Mouse (Mus musculus): Measurements from ENCODE around the gene Sp4. TPM values are rescaled to one million over a fixed set of nuclear protein-coding genes. Genes with fewer than 3 reads are reported as not detected.
A peak's percentile ranks its signal among the peaks of the same experiment; 100 is the strongest.

Gene Sp4
- polyA plus RNA-seq (2015; fragmentation: Nextera tagmentation; extraction: Ambion mirVana) = 5.5 and 6.1 TPM in 2 replicates

DNA sequence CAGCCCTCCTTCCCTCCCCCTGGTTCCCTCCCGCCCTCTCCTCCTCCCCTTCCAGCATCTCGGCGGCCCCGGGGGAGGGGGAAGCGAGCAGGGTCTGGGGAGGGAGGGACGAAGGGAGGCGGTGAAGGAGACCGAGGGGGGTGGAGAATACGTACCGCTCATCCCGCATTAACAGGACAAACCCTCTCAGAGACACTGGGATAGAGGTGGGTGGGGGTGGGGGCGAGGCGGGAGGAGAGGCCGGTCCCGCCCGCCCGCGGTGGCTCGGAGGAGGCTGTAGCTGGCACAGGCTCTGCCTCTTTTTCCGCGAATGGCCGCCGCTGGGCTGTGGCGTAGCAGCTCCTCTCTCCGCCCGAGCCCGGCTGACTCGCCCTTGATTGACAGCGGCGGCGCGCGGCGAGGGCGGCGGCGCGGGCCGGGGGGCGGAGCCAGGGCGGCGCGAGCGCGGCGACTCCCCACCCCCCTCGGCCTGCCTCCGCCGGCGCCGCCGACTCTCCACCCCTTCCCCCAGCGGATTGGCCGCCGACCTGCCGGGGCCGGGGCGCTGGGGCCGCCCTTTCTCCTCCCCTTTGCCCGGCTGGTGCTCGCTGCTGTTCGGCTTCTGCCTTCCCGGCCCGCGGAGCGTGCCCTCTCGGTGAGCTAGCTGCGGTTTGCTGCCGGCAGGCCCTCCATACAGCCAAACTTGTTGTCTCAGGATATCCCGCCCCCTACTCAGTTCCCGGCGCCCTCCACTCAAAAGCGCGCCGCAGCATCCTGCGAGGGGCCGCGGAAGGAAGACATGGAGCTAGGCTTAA is at the start of gene Sp4:
Sp4 (minus strand) TSS at position 369 of the 794 bp plus-strand sequence.
- Histone ChIP-seq H3K9ac (peak within 1 kb of the TSS; percentile 74), H3K4me3 (replicated peaks) (peak within 1 kb of the TSS; percentile 89), H3K4me1 (no peaks in the 10 kb centered on the region), H3K9me3 (no peaks in the 10 kb centered on the region), H3K4me2 (peak within 1 kb of the TSS; percentile 68), H3K27ac (peak within 1 kb of the TSS; percentile 97), H3K27me3 (replicated peaks) (no peaks in the 10 kb centered on the region), H3K36me3 (no peaks in the 10 kb centered on the region)
- under 1% methylated on average over 59 of the region's 78 CpGs for WGBS
- ATAC-seq (ENCODE audit: insufficient read depth, low FRiP score, low read depth) = peak; percentile 88

DNA sequence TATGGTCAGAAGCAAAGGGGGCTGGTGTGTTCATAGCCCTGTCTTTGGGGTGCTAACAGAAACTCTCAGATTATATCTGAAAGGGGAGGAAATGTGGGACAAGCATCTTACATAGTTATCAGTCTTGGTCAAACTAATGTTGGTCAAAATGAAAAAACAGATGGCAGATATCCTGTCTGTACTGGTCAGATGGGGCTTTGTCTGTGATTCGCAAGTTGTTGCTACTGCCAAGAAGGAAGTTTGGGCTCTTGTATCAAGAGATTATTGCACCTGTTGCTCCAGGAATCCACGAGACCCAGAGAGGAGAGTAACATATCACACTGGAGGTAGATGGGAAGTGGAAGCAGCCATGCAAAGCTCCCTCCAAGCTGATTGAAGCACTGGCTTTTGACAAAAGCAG is 37.9 kb upstream of the Sp4 start:
- Histone ChIP-seq H3K27me3 (replicated peaks) (no peaks in the 10 kb centered on the region), H3K9me3 (no peaks in the 10 kb centered on the region), H3K36me3 (no peaks in the 10 kb centered on the region), H3K4me2 (no peak overlapping the region), H3K9ac (no peak overlapping the region), H3K4me1 (no peaks in the 10 kb centered on the region), H3K27ac (no peak overlapping the region), H3K4me3 (replicated peaks) (no peak overlapping the region)
- ATAC-seq (ENCODE audit: insufficient read depth, low FRiP score, low read depth) = no peak
- WGBS = 64% methylated on average over 2 of the region's 2 CpGs

DNA sequence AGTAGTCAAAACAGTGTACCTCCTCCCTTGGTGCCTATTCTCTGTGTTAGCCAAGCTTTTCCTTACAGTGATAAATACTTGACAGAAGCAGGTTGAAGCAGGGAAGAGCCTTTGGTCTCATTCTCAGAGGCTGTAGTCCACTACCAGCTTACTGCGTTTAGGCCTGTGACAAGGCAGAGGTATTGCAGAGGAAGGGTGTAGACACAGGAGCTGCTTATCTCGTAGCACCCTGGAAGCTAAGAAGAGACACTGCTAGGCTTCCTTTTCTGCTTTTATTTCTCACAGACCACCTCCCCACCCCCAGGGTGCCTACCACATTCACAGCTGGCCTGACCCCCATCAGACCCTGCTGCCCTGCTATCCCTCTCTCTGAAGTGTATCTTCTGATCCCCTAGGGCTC is 37.0 kb upstream of the Sp4 start:
- Histone ChIP-seq H3K9ac (no peak overlapping the region), H3K9me3 (no peaks in the 10 kb centered on the region), H3K27ac (no peak overlapping the region), H3K4me1 (no peaks in the 10 kb centered on the region), H3K4me3 (replicated peaks) (no peak overlapping the region), H3K27me3 (replicated peaks) (no peaks in the 10 kb centered on the region), H3K4me2 (no peak overlapping the region), H3K36me3 (no peaks in the 10 kb centered on the region)
- no peak for ATAC-seq (ENCODE audit: insufficient read depth, low FRiP score, low read depth)
- 70% methylated on average over 2 of the region's 2 CpGs for WGBS

DNA sequence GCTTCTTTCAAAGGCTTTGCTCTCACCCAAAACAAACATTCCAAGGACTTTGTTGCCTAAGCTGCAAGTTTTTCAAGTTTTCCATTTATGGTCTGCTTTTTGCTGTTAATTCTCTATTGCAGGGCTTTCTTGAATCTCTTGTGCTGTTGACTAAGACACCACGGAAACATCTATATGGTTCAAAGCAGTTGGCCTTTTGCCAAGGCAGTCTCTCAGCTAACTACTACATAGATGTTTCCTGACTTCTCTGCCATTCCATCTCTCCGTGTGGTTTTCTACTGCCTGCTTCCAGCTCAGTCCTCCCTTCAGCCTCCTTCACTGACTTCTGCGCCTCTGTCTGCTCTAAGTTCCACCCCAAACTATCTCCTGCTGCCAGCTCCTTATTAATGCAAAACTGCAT is 36.1 kb upstream of the Sp4 start:
- no peak overlapping the region for H3K27ac ChIP-seq
- H3K4me2 ChIP-seq = no peak overlapping the region
- no peak overlapping the region for H3K9ac ChIP-seq
- no peak for ATAC-seq (ENCODE audit: insufficient read depth, low FRiP score, low read depth)
- H3K4me1 ChIP-seq = no peaks in the 10 kb centered on the region
- H3K36me3 ChIP-seq = no peaks in the 10 kb centered on the region
- no peaks in the 10 kb centered on the region for H3K27me3 ChIP-seq (replicated peaks)
- 65% methylated on average over 3 of the region's 3 CpGs for WGBS
- no peak overlapping the region for H3K4me3 ChIP-seq (replicated peaks)
- no peaks in the 10 kb centered on the region for H3K9me3 ChIP-seq

DNA sequence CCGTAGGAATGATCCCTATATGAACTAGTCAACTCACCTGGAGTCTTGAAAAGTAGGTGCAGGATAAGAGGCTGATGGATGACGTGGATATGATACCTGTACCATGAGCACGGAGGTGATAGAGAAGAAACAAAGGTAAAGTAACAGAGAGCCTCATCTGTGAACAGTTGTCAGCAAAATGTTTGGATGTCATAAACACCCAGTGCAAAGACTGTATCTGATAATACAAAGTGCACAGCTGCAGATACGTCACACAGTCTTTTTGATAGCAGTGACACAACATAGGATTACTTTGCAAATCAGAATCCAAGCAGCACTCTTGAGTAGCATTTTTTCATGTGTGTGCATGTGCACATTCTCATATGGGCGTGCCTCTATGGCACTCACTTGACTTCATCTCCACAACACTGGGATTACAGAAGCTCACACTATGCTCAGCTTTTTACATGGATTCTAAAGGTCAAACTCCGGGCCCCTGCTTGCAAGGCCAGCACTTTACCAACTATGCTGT is 27.6 kb upstream of the Sp4 start:
- H3K27me3 ChIP-seq (replicated peaks) = no peaks in the 10 kb centered on the region
- no peak overlapping the region for H3K4me2 ChIP-seq
- no peaks in the 10 kb centered on the region for H3K9me3 ChIP-seq
- no peak for ATAC-seq (ENCODE audit: insufficient read depth, low FRiP score, low read depth)
- H3K9ac ChIP-seq = no peak overlapping the region
- H3K27ac ChIP-seq = no peak overlapping the region
- H3K36me3 ChIP-seq = no peaks in the 10 kb centered on the region
- WGBS = 85% methylated on average over 6 of the region's 6 CpGs
- H3K4me1 ChIP-seq = no peaks in the 10 kb centered on the region
- no peak overlapping the region for H3K4me3 ChIP-seq (replicated peaks)

DNA sequence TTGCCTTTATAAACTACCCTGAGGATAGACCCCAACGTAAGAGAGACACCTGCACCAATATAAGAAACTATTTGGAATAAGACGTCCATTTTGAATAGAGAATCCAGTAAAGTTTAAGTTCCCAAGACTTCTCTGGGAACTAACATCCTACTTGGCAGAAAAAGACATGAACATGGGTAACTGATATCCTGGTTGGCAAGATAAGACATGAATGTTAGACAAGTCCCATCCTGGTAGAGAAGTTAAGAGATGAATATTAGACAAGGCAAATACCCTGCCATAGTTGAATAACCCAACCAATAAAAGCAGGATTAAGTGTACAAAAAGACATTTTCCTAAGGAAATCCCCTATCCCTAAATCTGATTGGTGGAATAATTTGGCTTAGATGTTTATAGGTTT is 26.3 kb upstream of the Sp4 start:
- H3K9me3 ChIP-seq = no peaks in the 10 kb centered on the region
- H3K4me2 ChIP-seq = no peak overlapping the region
- H3K27ac ChIP-seq = no peak overlapping the region
- no peaks in the 10 kb centered on the region for H3K36me3 ChIP-seq
- H3K4me3 ChIP-seq (replicated peaks) = no peak overlapping the region
- 87% methylated on average over 2 of the region's 2 CpGs for WGBS
- H3K9ac ChIP-seq = no peak overlapping the region
- ATAC-seq (ENCODE audit: insufficient read depth, low FRiP score, low read depth) = no peak
- no peaks in the 10 kb centered on the region for H3K4me1 ChIP-seq
- H3K27me3 ChIP-seq (replicated peaks) = no peaks in the 10 kb centered on the region

DNA sequence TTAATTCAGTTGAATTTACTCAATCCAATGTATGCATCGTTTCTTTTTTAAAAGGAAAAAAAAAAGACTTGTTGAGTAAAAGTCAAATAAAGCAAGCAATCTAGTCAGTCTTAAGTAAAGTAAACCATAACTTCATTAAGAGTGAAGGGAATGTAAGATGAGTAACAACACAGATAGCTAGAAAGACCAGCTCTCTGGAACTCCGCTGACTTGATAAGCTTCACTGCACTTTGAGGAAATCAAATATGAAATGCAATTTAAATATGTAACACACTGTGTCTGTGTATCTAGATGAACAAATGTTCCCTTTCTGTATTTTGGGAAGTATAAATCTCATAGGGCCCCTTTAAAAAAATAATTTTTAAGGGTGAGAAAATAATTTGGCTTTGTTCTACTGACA is 24.9 kb upstream of the Sp4 start:
- H3K27ac ChIP-seq = no peak overlapping the region
- no peaks in the 10 kb centered on the region for H3K9me3 ChIP-seq
- H3K4me1 ChIP-seq = no peaks in the 10 kb centered on the region
- H3K9ac ChIP-seq = no peak overlapping the region
- H3K27me3 ChIP-seq (replicated peaks) = no peaks in the 10 kb centered on the region
- no peak overlapping the region for H3K4me3 ChIP-seq (replicated peaks)
- H3K4me2 ChIP-seq = no peak overlapping the region
- 88% methylated on average over 2 of the region's 2 CpGs for WGBS
- no peak for ATAC-seq (ENCODE audit: insufficient read depth, low FRiP score, low read depth)
- no peaks in the 10 kb centered on the region for H3K36me3 ChIP-seq

DNA sequence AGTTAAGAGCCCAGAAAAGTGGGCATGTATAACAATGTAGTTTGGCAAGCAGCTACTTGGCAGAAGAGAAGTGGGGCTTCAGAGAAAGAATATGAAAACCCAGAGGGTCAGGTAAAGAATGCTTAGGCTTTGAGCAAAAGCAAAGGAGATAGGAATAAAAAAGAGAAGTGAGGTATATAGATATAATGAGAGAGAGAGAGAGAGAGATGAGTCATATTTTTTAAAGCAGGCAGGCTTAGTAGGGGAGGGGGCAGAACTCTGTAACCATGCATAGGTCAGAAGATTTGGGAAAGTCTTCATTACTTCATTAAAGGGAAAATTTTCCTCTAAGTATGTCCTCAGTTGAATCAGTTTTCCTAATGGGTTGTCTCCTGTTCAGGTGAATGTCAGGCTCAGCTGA is 18.8 kb upstream of the Sp4 start:
- no peak overlapping the region for H3K27ac ChIP-seq
- no peak overlapping the region for H3K9ac ChIP-seq
- no peaks in the 10 kb centered on the region for H3K27me3 ChIP-seq (replicated peaks)
- H3K36me3 ChIP-seq = no peaks in the 10 kb centered on the region
- no peak overlapping the region for H3K4me3 ChIP-seq (replicated peaks)
- no peaks in the 10 kb centered on the region for H3K9me3 ChIP-seq
- ATAC-seq (ENCODE audit: insufficient read depth, low FRiP score, low read depth) = no peak
- H3K4me1 ChIP-seq = no peaks in the 10 kb centered on the region
- no peak overlapping the region for H3K4me2 ChIP-seq

DNA sequence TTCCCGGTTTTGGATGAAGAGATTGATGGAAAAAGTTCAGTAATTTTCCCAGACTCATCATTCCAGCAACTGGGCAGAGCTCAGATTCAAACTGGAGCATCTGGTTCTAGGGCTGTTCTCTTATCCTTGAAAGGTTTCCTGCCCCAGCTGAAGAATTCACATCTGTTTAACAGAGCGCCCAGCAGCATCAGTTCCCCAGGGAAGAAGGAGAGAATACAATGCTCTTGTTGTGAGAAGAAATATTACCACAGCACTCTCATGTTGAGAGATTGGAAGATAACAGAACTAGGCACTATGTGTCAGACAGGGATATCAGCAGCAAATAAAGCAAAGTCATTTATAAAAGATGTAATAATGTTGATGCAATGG is 13.2 kb upstream of the Sp4 start:
- no peaks in the 10 kb centered on the region for H3K9me3 ChIP-seq
- H3K9ac ChIP-seq = no peak overlapping the region
- no peak overlapping the region for H3K27ac ChIP-seq
- no peaks in the 10 kb centered on the region for H3K36me3 ChIP-seq
- 42% methylated on average over 2 of the region's 2 CpGs for WGBS
- H3K4me2 ChIP-seq = no peak overlapping the region
- H3K4me1 ChIP-seq = no peaks in the 10 kb centered on the region
- H3K27me3 ChIP-seq (replicated peaks) = no peaks in the 10 kb centered on the region
- no peak overlapping the region for H3K4me3 ChIP-seq (replicated peaks)
- no peak for ATAC-seq (ENCODE audit: insufficient read depth, low FRiP score, low read depth)

DNA sequence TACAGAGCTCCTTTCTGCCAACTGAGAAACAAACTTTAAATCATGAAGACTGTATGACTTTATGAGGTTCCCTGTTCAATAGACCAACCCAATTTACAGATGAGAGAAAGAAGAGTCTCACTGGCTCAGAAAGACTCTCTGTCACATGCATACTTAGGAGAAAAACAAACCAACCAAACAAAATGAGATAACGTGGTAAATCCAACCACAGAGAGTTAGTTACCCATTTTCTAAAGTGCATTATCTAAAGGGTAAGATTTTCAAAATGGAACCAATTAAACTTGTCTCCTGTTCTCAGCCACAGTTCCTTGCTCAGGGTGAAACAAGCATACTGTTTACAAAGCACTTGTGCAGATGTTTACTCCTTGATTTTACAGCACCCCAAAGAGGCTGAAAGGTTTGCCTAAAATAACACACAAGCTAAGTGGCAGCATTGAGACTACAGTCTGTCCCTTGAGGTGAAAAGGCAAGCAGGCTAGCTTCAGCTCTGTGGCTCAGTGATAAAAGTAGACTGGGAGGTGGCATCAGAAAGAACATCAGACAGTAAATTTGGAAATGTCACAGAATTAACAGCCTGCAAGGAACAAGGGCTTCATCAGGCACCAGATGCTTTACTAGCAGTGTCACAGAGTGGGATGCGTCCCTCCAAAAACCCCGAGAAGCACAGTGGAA is 12.7 kb upstream of the Sp4 start:
- Histone ChIP-seq H3K27me3 (replicated peaks) (no peaks in the 10 kb centered on the region), H3K4me1 (no peaks in the 10 kb centered on the region), H3K4me3 (replicated peaks) (no peak overlapping the region), H3K36me3 (no peaks in the 10 kb centered on the region), H3K9ac (no peak overlapping the region), H3K9me3 (no peaks in the 10 kb centered on the region), H3K27ac (no peak overlapping the region), H3K4me2 (no peak overlapping the region)
- no peak for ATAC-seq (ENCODE audit: insufficient read depth, low FRiP score, low read depth)
- WGBS = 57% methylated on average over 3 of the region's 3 CpGs

DNA sequence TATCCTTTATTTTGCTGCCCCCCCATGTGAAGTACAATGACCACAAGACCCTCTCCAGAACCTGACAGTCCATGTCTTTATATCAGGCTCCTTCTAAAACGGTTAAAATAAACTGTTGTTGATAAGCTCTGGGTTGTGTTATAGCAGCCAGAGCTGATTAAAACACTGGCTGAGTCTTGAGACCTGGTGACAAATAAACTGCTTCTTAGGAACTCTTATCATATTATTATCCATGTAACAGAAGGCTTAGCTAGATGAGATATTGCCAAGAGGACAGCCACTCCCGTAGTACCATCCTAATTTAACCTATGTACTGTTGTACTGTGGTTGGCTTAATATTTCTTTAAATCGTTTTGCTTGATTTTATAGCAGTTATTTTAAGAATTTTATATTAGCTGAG is 2.3 kb upstream of the Sp4 start:
- Histone ChIP-seq H3K9me3 (no peaks in the 10 kb centered on the region), H3K4me2 (no peak overlapping the region), H3K4me1 (no peaks in the 10 kb centered on the region), H3K4me3 (replicated peaks) (no peak overlapping the region), H3K27ac (no peak overlapping the region), H3K27me3 (replicated peaks) (no peaks in the 10 kb centered on the region), H3K36me3 (no peaks in the 10 kb centered on the region), H3K9ac (no peak overlapping the region)
- no peak for ATAC-seq (ENCODE audit: insufficient read depth, low FRiP score, low read depth)
- WGBS = 77% methylated on average over 3 of the region's 3 CpGs

DNA sequence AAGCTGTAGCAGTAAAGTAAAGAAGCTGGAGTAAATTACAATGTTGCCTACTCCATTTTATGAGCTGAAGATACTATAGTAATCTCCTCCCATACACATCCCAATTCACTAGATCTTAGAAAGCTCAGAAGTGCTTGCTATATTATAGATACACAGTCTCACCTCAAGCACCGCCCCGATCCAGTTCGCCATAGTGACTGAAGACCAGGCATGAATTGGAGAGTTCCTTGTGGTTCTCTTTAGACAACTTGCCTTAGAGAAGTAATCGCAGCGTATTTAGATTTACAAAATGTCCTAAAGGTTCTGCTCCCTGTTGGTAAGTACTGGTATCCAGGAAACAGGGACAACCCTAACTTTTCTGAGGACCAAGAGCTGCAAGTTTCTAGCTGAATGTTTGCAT is 1.8 kb upstream of the Sp4 start:
- H3K4me1 ChIP-seq = no peaks in the 10 kb centered on the region
- no peaks in the 10 kb centered on the region for H3K27me3 ChIP-seq (replicated peaks)
- no peaks in the 10 kb centered on the region for H3K36me3 ChIP-seq
- H3K4me3 ChIP-seq (replicated peaks) = peak overlapping the region; percentile 89; the same call in 1 of the 2 replicates
- WGBS = 90% methylated on average over 5 of the region's 5 CpGs
- peak overlapping the region; percentile 68 for H3K4me2 ChIP-seq
- ATAC-seq (ENCODE audit: insufficient read depth, low FRiP score, low read depth) = no peak
- H3K9me3 ChIP-seq = no peaks in the 10 kb centered on the region
- H3K27ac ChIP-seq = no peak overlapping the region
- no peak overlapping the region for H3K9ac ChIP-seq

Measured in stomach, embryonic 15.5 days (tissue).